Mouse (Mus musculus): Measurements from ENCODE around the gene Smad5.

The Smad5 gene

GRCm38 (mm10) chr13:56703222-56703870, 536 bp downstream of the Smad5 start:
- peak; percentile 94 for DNase-seq

GRCm38 (mm10) chr13:56703871-56704321, 1.1 kb downstream of the Smad5 start:
- DNase-seq: peak; percentile 47

- no peak for DNase-seq
Measured at GRCm38 (mm10) chr13:56704596-56704995, 1.8 kb downstream of the Smad5 start.

GRCm38 (mm10) chr13:56707111-56707510, 4.3 kb downstream of the Smad5 start:
- DNase-seq: no peak

GRCm38 (mm10) chr13:56707606-56708005, 4.8 kb downstream of the Smad5 start:
- no peak for DNase-seq

- no peak for DNase-seq
Measured at GRCm38 (mm10) chr13:56710620-56711019, 7.8 kb downstream of the Smad5 start.

GRCm38 (mm10) chr13:56712221-56712620, 9.4 kb downstream of the Smad5 start:
- DNase-seq: no peak

GRCm38 (mm10) chr13:56726551-56726950, 23.7 kb downstream of the Smad5 start:
- DNase-seq: no peak

- DNase-seq: no peak
Measured at GRCm38 (mm10) chr13:56729046-56729445, 26.2 kb downstream of the Smad5 start.

GRCm38 (mm10) chr13:56734617-56735016, 31.8 kb downstream of the Smad5 start:
- no peak for DNase-seq

GRCm38 (mm10) chr13:56735212-56735875, 32.5 kb downstream of the Smad5 start:
- peak; percentile 41 for DNase-seq

- no peak for DNase-seq
Measured at GRCm38 (mm10) chr13:56739556-56739955, 36.7 kb downstream of the Smad5 start.

- DNase-seq: no peak
Measured at GRCm38 (mm10) chr13:56740496-56740895, 37.7 kb downstream of the Smad5 start.

- DNase-seq: no peak
Measured at GRCm38 (mm10) chr13:56741691-56742090, 38.9 kb downstream of the Smad5 start.

GRCm38 (mm10) chr13:56742325-56742901, 39.6 kb downstream of the Smad5 start:
- DNase-seq: no peak

- no peak for DNase-seq
Measured at GRCm38 (mm10) chr13:56746739-56747532, 44.1 kb downstream of the Smad5 start.

GRCm38 (mm10) chr13:56747554-56747953, 44.7 kb downstream of the Smad5 start:
- DNase-seq: no peak

GRCm38 (mm10) chr13:56749377-56749776, 46.6 kb downstream of the Smad5 start:
- DNase-seq: no peak

GRCm38 (mm10) chr13:56751774-56752173, 49.0 kb downstream of the Smad5 start:
- DNase-seq: no peak

- DNase-seq: peak; percentile 68
Measured at GRCm38 (mm10) chr13:56752474-56753191, 49.8 kb downstream of the Smad5 start.

- DNase-seq: peak; percentile 49
Measured at GRCm38 (mm10) chr13:56753192-56753951, 50.6 kb downstream of the Smad5 start, which contains the start of gene Gm45623. Gene Gm45623, minus strand, starts transcription at chr13:56753827.

- DNase-seq: no peak
Measured at GRCm38 (mm10) chr13:56755871-56756270, 53.1 kb downstream of the Smad5 start.

All from embryo, embryonic 11 days (tissue).